Mouse (Mus musculus): Measurements from ENCODE around the gene Vmn2r23.
A peak's percentile ranks its signal among the peaks of the same experiment; 100 is the strongest.
"Not testable (repeated sequence)": the region's sequence is repeated elsewhere in the genome, so short reads cannot be mapped to it uniquely, and the experiment has no call there.

The Vmn2r23 gene

DNA sequence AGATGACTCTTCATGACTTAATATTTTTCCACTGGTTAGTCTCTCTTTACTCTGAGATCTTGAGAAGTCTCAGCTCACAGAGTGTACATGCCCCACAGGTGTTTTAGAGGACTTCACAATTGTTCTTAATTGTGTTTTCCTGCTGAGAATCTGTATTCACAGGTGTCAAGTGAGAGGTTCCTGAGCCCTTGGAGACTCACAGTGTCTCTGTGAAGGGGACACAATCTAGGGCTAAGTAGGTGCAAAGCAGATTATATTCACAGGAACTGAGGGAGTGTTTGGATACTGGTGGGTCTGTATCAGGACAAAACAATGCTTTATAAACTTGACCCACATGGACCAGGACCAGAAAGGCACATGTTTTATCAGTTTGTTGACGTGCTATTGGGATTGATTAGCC is at the start of gene Vmn2r23:
Gene Vmn2r23 (plus strand): TSS at position 301 of the 400 bp plus-strand sequence.
- no peak for DNase-seq

DNA sequence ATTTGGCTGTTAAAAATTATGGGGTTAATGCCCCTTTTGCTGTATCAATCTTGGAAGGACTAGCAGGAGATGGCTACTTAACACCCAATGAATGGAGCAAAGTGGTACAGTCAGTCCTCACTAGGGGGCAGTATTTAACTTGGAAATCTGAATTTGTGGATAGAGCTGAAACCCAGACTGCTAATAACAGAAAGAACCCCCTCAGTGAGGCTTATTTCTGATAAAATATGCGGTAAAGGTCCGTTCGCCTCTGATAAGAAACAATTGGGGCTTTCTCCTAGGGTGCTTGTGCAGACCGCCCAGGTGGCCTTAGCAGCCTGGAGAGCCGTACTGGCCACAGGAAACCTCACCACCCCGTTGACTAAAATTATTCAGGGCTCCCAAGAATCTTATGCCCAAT is 45.4 kb upstream of the Vmn2r23 start:
- DNase-seq, result peak in 1 of 2 experiments; percentile 7

DNA sequence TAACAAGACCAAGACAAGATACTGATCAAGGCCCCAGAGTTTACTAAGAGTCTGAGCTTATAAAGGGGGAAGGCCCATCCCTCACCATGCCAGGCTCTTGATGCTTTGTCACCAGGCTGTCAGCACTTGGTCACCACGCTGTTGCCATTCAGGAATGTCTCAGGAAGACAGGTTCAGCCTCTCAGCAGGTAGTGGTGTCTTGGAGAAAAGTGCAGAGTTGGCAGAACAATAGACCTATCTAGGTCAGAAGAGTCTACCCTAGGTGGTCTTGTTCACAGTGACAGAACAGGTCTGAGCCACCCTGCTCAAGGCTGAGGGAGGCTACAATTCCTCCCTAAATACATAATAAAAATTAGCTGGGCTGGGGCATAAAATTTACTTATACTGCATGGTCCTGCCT is 5.8 kb upstream of the Vmn2r23 start:
- not testable (repeated sequence) for DNase-seq

DNA sequence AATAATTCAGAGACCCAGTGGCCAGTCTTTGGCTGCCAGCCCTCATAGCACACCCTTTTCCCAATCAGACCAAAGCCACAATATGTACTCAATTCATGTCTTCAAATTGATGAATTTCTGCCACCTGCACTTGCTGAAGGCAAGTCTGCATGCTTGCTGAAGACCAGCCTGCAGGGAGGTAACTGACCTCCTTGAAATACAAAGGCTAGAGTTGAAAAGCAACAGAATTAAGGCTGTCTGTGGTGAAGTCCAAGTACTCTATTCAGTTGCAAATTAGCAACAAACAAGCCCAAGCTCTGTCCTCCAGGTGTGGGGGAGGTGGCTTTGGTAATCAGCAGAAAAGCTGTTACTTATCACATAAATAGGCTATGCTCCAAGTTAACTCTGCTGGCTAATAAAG is 5.3 kb upstream of the Vmn2r23 start:
- DNase-seq, result no peak

DNA sequence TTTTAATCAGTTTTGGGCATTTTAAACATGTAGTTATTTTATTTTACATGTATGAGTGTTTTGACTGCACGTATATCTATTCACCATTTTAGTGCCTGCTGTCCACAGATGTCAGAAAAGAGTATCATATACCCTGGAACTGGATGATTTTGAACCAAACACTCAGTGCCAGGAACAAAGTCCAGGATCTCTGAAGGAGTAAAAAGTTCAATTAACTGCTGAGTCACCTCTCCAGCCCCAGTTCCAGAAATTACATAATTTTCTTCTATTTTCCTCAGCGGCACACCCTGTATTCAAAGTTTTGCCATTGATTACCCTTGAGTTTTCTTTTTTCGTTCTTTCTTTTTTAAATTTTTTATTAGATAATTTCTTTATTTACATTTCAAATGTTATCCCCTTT is 67.6 kb downstream of the Vmn2r23 start:
- DNase-seq, result no peak

DNA sequence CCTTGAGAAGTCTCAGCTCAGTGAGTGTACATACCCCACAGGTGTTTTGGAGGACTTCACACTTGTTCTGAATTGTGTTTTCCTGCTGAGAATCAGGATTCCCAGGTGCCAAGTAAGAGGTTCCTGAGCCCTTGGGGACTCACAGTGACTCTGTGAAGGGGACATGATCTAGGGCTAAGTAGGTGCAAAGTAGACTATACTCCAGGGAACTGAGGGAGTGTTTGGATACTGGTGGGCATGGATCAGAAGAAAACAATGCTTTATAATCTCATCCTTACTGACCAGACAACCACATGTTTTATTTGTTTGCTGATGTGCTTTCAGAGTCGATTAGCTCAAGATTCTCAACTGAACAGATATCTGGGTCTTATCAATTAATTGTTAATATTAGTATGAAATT is 76.1 kb downstream of the Vmn2r23 start, which contains the start of gene Vmn2r24:
Gene Vmn2r24 (plus strand): TSS at position 301 of the 400 bp plus-strand sequence.
- DNase-seq, result no peak

DNA sequence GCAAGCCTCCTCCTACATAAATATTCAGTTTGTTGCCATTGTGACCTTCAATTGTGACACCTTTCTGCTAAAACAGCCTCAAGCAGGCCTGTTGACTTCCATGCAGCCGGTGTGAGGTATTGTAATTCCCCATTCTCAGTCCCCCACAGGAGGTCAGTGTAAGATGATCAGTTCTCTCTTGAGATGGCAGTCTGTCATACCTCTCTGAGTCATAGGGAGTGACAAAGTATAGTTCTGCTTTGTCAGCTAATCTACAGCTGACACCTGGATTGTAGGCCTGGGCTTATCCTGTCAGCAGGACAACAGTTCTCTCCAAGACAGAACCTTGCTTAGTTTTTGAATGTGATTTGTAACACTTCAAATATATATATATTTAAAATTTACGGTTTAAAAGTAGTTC is 82.4 kb downstream of the Vmn2r23 start:
- no peak for DNase-seq

DNA sequence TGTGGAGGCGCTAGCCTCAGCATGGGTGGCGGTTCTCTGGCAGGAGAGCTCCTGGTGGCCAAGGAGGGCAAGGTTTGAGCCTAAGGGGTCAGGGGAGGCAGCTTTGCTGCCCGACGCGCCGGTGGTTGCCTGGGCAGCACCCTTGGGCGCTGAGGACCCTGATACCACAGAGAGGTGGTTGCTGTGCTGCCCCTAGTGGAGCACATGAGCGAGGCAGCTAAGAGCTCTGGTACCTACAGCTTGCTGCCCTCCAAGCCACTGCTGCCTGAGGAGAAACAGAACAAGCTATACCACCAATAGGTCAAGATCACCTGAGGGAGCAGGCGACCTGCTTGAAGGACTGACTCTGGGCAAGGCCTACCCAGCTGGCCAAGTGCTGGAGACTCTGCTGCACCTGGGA is 91.3 kb downstream of the Vmn2r23 start:
- no peak for DNase-seq

All from B cell, adult 2 months (primary cell).